Mouse (Mus musculus): ENCODE data around the gene Rnf43. TPM values are rescaled to one million over a fixed set of nuclear protein-coding genes. Genes with fewer than 3 reads are reported as not detected.

Rnf43 gene
- polyA plus RNA-seq, 1 experiment from 2014 or later: 0.96 TPM

DNA sequence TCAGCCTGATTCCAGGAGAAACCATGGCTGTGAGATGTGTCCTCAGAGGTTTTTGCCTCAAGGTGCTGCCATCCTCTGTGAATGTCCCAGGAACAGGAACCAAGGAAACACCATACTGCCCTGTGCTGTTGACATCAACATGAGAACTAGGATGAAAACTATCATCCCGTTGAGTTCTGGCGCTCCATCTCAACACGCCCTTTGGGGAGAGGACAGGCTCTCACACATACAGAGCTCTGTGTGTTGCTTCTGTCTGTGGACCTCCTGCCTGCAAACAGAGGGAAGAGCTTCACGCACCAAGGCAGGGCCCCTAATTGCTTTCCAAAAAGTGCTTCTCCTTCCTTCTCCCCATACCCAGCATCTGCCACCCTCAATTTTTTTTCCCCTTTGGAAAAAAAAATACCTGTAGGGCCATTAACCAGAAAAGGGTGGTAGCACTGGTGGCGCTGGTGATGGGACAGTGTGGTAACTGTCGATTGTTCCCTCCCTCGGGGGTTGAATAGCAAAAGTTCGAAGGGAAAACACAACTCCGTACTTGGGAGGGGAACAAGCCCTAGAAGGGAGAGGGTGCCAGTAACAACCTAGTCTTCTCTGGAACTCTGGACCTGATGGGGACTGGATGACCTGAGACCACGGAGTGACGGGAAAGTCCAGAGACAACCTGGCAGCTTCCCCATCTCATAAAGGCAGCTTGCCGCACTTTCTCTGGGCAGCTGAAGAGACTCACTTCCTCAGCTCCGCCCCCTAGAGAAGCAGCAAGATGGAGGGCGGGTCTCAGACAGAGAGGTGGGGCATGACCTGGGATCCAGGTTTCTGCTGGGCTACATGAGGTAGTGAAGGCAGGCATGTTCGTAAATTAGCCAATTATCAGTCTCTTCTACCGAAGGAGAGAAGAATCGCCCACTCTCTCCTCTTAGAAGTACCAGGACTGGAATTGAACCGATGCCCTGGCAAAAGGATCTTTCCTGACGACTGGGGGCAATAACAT is 85.9 kb downstream of the Rnf43 start:
- no peaks in the 10 kb centered on the region for H3K27me3 ChIP-seq (ENCODE audit: control insufficient read depth, insufficient read depth, low read length)
- WGBS (ENCODE audit: insufficient replicate concordance): 29% methylated on average over 19 of the region's 19 CpGs
- no peaks in the 10 kb centered on the region; the same call in 1 of the 2 replicates for H3K4me1 ChIP-seq (ENCODE audit: control insufficient read depth, insufficient read depth, low read length)
- peak; percentile 68; the same call in 1 of the 2 replicates for ATAC-seq (replicated peaks; ENCODE audit: insufficient number of reproducible peaks, low FRiP score, low TSS enrichment)
- H3K4me2 ChIP-seq: peak overlapping the region; percentile 30
- H3K36me3 ChIP-seq (ENCODE audit: control insufficient read depth, insufficient read depth, low read length): peaks cover 7% of the 10 kb centered on the region; the same call in 1 of the 2 replicates
- H3K9ac ChIP-seq (ENCODE audit: low read depth, low read length): peak overlapping the region; percentile 50; the same call in 1 of the 2 replicates
- peak overlapping the region; percentile 80 for H3K27ac ChIP-seq (ENCODE audit: low read depth, low read length)
- H3K4me3 ChIP-seq (ENCODE audit: low read depth, low read length): no peak overlapping the region
- H3K9me3 ChIP-seq (replicated peaks; ENCODE audit: control insufficient read depth, low read length): no peaks in the 10 kb centered on the region

DNA sequence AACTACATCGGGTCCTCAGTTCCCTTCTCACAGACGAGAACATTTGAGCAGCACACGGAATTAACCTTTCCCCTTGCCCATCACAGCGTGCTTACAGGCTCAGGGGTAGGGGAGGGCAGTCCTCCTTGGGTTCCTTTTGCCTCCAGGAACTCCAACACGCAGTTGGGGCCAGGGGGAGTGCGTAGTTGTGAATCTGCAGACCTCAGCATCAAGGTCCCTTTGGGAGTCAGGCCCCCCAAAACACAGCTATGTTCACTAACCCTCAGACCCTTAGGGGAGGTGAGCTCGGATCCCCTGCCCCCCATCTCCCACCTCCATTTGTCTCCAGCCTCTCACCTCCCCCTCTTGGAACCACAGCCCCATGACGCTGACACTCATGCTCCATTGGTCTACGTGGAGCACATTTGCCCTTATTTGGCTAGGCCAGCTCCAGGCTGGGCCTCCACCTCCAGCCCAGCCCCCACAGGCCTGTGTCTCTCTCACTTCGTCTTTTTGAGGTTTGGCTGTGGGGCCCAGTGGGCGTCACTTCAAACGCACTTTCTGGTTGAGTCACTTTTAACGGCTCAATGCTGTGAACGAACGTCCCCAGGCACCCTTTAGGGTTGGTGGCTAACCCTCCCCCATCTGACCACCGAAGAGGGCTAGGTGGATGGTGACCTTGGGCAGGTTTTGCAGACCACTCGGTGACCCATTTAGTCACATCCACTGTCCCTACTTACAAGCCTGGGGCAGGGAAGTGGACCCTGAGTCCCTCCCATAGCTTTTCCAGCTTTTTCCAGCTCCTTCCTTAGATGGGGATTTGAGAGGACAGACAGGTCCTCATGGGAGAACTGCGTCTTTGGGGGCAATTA is 86.9 kb downstream of the Rnf43 start:
- H3K27me3 ChIP-seq (ENCODE audit: control insufficient read depth, insufficient read depth, low read length): no peaks in the 10 kb centered on the region
- peak overlapping the region; percentile 80 for H3K27ac ChIP-seq (ENCODE audit: low read depth, low read length)
- peak; percentile 68 for ATAC-seq (replicated peaks; ENCODE audit: insufficient number of reproducible peaks, low FRiP score, low TSS enrichment)
- H3K9ac ChIP-seq (ENCODE audit: low read depth, low read length): peak overlapping the region; percentile 50; the same call in 1 of the 2 replicates
- peaks cover 5% of the 10 kb centered on the region; the same call in 1 of the 2 replicates for H3K4me1 ChIP-seq (ENCODE audit: control insufficient read depth, insufficient read depth, low read length)
- no peak overlapping the region for H3K4me3 ChIP-seq (ENCODE audit: low read depth, low read length)
- H3K36me3 ChIP-seq (ENCODE audit: control insufficient read depth, insufficient read depth, low read length): peaks cover 2% of the 10 kb centered on the region; the same call in 1 of the 2 replicates
- WGBS (ENCODE audit: insufficient replicate concordance): 34% methylated on average over 18 of the region's 18 CpGs
- H3K9me3 ChIP-seq (replicated peaks; ENCODE audit: control insufficient read depth, low read length): no peaks in the 10 kb centered on the region
- peak overlapping the region; percentile 30 for H3K4me2 ChIP-seq

DNA sequence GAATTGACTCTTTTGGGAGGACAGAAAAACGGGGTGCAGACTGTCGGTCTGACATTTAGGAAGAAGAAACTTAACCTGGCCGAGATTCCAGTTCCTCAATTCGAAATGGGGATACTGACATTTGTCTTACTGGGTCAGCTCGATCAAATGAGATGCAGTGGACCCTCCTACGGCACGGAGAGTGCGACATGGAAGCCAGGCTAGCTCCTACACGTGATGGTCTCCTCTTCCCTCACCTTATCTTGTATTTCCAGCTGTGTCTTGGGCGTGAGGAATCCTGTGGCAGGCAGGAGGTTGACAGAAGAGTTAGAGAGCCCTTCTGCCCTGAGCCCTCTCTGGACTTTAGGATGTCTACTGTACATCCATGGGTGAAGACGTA is 87.5 kb downstream of the Rnf43 start:
- Histone ChIP-seq H3K4me3 (ENCODE audit: low read depth, low read length) (no peak overlapping the region), H3K27me3 (ENCODE audit: control insufficient read depth, insufficient read depth, low read length) (no peaks in the 10 kb centered on the region), H3K9ac (ENCODE audit: low read depth, low read length) (peak overlapping the region; percentile 18; the same call in 1 of the 2 replicates), H3K9me3 (replicated peaks; ENCODE audit: control insufficient read depth, low read length) (no peaks in the 10 kb centered on the region), H3K36me3 (ENCODE audit: control insufficient read depth, insufficient read depth, low read length) (no peaks in the 10 kb centered on the region), H3K4me2 (peak overlapping the region; percentile 30; the same call in 1 of the 2 replicates), H3K27ac (ENCODE audit: low read depth, low read length) (peak overlapping the region; percentile 80), H3K4me1 (ENCODE audit: control insufficient read depth, insufficient read depth, low read length) (peaks cover 5% of the 10 kb centered on the region; the same call in 1 of the 2 replicates)
- ATAC-seq (replicated peaks; ENCODE audit: insufficient number of reproducible peaks, low FRiP score, low TSS enrichment): peak; percentile 76
- 50% methylated on average over 11 of the region's 11 CpGs for WGBS (ENCODE audit: insufficient replicate concordance)

DNA sequence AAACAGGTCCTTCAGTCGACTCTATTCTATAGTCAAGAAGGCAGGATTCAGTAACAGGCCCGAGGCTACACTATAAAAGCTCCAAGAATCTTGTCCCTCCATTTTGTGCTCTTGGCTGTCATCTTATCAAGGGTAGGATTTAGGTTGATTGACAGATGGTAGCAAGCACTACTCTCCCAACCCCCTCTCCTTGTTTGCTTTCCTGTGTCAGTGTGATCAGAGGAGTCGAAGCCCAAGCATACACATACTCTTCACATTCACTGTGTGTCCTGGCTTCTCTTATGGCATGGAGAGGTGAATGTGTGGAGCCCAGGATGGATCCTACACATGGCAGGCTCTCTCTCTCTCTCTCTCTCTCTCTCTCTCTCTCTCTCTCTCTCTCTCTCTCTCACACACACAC is 88.0 kb downstream of the Rnf43 start:
- 55% methylated on average over 3 of the region's 3 CpGs for WGBS (ENCODE audit: insufficient replicate concordance)
- H3K4me2 ChIP-seq: peak overlapping the region; percentile 11; the same call in 1 of the 2 replicates
- no peaks in the 10 kb centered on the region for H3K27me3 ChIP-seq (ENCODE audit: control insufficient read depth, insufficient read depth, low read length)
- peaks cover 5% of the 10 kb centered on the region; the same call in 1 of the 2 replicates for H3K4me1 ChIP-seq (ENCODE audit: control insufficient read depth, insufficient read depth, low read length)
- no peaks in the 10 kb centered on the region for H3K9me3 ChIP-seq (replicated peaks; ENCODE audit: control insufficient read depth, low read length)
- 0 out of 2 replicates have a peak overlapping the region, but pooled peaks have one; percentile 18 for H3K9ac ChIP-seq (ENCODE audit: low read depth, low read length)
- H3K4me3 ChIP-seq (ENCODE audit: low read depth, low read length): no peak overlapping the region
- no peaks in the 10 kb centered on the region for H3K36me3 ChIP-seq (ENCODE audit: control insufficient read depth, insufficient read depth, low read length)
- H3K27ac ChIP-seq (ENCODE audit: low read depth, low read length): peak overlapping the region; percentile 80
- ATAC-seq (replicated peaks; ENCODE audit: insufficient number of reproducible peaks, low FRiP score, low TSS enrichment): no peak

DNA sequence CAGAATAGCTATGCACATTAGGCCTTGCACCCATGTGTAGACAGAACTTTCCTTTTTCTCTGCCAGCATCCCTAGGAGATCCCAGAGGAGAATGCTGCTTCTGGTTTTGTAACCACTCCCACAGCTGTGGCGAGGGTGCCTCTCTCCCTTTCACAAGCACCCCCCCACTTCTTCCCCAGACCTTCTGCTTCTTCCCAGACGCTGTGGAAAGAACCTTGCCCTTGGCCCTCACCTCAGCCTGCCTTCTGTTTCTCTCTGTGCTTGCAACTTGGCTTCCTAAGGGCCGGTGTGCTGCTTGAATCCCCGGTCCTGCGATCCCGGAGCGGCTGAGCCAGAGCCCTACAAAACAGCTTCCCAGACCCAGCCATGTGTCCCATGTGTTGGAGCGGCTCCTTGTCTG is 88.5 kb downstream of the Rnf43 start:
- ATAC-seq (replicated peaks; ENCODE audit: insufficient number of reproducible peaks, low FRiP score, low TSS enrichment): no peak
- no peak overlapping the region for H3K4me3 ChIP-seq (ENCODE audit: low read depth, low read length)
- H3K27me3 ChIP-seq (ENCODE audit: control insufficient read depth, insufficient read depth, low read length): no peaks in the 10 kb centered on the region
- WGBS (ENCODE audit: insufficient replicate concordance): 77% methylated on average over 8 of the region's 8 CpGs
- H3K9ac ChIP-seq (ENCODE audit: low read depth, low read length): 0 out of 2 replicates have a peak overlapping the region, but pooled peaks have one; percentile 49
- peak overlapping the region; percentile 14; the same call in 1 of the 2 replicates for H3K4me2 ChIP-seq
- no peaks in the 10 kb centered on the region for H3K9me3 ChIP-seq (replicated peaks; ENCODE audit: control insufficient read depth, low read length)
- H3K27ac ChIP-seq (ENCODE audit: low read depth, low read length): peak overlapping the region; percentile 80; the same call in 1 of the 2 replicates
- H3K36me3 ChIP-seq (ENCODE audit: control insufficient read depth, insufficient read depth, low read length): no peaks in the 10 kb centered on the region
- H3K4me1 ChIP-seq (ENCODE audit: control insufficient read depth, insufficient read depth, low read length): peaks cover 5% of the 10 kb centered on the region; the same call in 1 of the 2 replicates

DNA sequence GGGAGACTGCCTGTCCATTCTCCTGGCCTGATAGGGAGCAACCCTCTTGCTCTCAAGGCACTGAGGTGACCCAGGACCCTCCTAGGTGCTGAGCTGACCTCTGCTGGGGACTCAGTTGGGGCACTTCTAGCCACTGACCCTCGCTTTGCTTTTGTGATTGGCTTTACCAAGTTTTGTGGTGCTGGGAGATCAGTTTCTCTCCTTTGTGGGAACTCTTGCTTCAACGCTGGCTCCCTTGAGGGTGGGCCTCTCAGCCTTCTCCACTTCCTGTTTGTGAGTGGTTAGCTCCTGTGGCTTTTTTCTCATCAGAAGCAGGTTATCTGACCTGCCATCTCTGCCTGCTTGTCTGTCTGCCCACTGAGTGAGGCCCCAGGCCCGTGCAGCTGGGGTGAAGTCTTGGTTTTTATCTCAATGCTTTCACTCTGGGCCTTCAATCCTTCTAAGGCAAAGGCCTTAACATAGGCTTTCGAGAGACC is 89.0 kb downstream of the Rnf43 start:
- Histone ChIP-seq H3K4me3 (ENCODE audit: low read depth, low read length) (no peak overlapping the region), H3K27ac (ENCODE audit: low read depth, low read length) (peak overlapping the region; percentile 80), H3K9me3 (replicated peaks; ENCODE audit: control insufficient read depth, low read length) (no peaks in the 10 kb centered on the region), H3K4me2 (no peak overlapping the region; the same call in none of the 2 replicates), H3K36me3 (ENCODE audit: control insufficient read depth, insufficient read depth, low read length) (no peaks in the 10 kb centered on the region), H3K27me3 (ENCODE audit: control insufficient read depth, insufficient read depth, low read length) (no peaks in the 10 kb centered on the region), H3K4me1 (ENCODE audit: control insufficient read depth, insufficient read depth, low read length) (peaks cover 5% of the 10 kb centered on the region; the same call in 1 of the 2 replicates), H3K9ac (ENCODE audit: low read depth, low read length) (0 out of 2 replicates have a peak overlapping the region, but pooled peaks have one; percentile 49)
- no peak for ATAC-seq (replicated peaks; ENCODE audit: insufficient number of reproducible peaks, low FRiP score, low TSS enrichment)
- 49% methylated on average over 4 of the region's 4 CpGs for WGBS (ENCODE audit: insufficient replicate concordance)

DNA sequence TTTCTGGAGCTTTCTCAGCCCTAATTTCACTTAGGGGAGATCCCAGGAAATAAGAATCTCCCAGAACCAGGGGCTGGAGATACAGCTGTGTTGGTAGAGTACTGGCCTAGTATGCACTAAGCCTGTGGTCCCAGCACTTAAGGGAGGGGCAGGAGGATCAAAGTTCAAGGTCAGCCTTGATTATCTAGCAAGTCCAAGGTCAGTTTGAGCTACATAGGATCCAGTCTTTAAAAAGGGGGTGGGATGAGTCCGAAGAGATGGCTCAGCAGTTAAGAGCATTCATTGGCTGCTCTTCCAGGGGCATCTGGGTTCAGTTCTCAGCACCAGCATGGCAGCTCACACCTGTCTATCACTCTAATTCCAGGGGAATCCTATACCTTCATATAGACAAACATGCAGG is 89.8 kb downstream of the Rnf43 start:
- 78% methylated on average over 1 of the region's 1 CpGs for WGBS (ENCODE audit: insufficient replicate concordance)
- Histone ChIP-seq H3K36me3 (ENCODE audit: control insufficient read depth, insufficient read depth, low read length) (no peaks in the 10 kb centered on the region), H3K9ac (ENCODE audit: low read depth, low read length) (no peak overlapping the region), H3K4me2 (no peak overlapping the region; the same call in 1 of the 2 replicates), H3K27ac (ENCODE audit: low read depth, low read length) (peak overlapping the region; percentile 80), H3K27me3 (ENCODE audit: control insufficient read depth, insufficient read depth, low read length) (no peaks in the 10 kb centered on the region), H3K4me3 (ENCODE audit: low read depth, low read length) (no peak overlapping the region), H3K4me1 (ENCODE audit: control insufficient read depth, insufficient read depth, low read length) (peaks cover 5% of the 10 kb centered on the region; the same call in 1 of the 2 replicates), H3K9me3 (replicated peaks; ENCODE audit: control insufficient read depth, low read length) (no peaks in the 10 kb centered on the region)
- no peak for ATAC-seq (replicated peaks; ENCODE audit: insufficient number of reproducible peaks, low FRiP score, low TSS enrichment)

DNA sequence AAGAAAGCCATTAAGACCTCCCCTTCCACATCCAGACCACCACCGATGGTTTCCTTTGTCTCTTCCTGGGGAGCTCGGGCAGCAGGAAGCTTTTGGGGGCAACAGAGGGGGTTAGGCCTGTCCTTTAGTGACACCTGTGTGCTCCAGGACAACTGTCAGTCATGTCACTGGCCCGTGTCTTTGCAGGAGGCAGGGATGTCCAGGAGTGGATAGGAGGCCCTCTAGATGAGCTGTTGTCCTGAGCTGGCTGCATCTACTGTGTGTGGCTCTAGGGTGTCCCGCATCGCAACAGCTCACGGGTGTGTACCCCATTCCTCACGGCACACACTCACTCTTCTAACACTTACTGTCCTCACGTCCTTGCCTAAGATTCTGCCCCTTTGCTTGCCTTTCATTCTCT is 90.7 kb downstream of the Rnf43 start:
- H3K36me3 ChIP-seq (ENCODE audit: control insufficient read depth, insufficient read depth, low read length): no peaks in the 10 kb centered on the region
- H3K4me1 ChIP-seq (ENCODE audit: control insufficient read depth, insufficient read depth, low read length): peaks cover 5% of the 10 kb centered on the region; the same call in 1 of the 2 replicates
- no peak overlapping the region for H3K9ac ChIP-seq (ENCODE audit: low read depth, low read length)
- H3K9me3 ChIP-seq (replicated peaks; ENCODE audit: control insufficient read depth, low read length): no peaks in the 10 kb centered on the region
- no peak for ATAC-seq (replicated peaks; ENCODE audit: insufficient number of reproducible peaks, low FRiP score, low TSS enrichment)
- H3K27ac ChIP-seq (ENCODE audit: low read depth, low read length): no peak overlapping the region; the same call in 1 of the 2 replicates
- peak overlapping the region; percentile 16 for H3K4me2 ChIP-seq
- H3K4me3 ChIP-seq (ENCODE audit: low read depth, low read length): no peak overlapping the region
- no peaks in the 10 kb centered on the region for H3K27me3 ChIP-seq (ENCODE audit: control insufficient read depth, insufficient read depth, low read length)
- 77% methylated on average over 8 of the region's 8 CpGs for WGBS (ENCODE audit: insufficient replicate concordance)

Measured in heart, embryonic 11.5 days (tissue).